Mouse (Mus musculus): ENCODE results near the gene Aire. TPM values are rescaled to one million over a fixed set of nuclear protein-coding genes. Genes with fewer than 3 reads are reported as not detected.

The Aire gene
- polyA plus RNA-seq (2012), result 0.47 and 0.55 TPM in 2 replicates

DNA sequence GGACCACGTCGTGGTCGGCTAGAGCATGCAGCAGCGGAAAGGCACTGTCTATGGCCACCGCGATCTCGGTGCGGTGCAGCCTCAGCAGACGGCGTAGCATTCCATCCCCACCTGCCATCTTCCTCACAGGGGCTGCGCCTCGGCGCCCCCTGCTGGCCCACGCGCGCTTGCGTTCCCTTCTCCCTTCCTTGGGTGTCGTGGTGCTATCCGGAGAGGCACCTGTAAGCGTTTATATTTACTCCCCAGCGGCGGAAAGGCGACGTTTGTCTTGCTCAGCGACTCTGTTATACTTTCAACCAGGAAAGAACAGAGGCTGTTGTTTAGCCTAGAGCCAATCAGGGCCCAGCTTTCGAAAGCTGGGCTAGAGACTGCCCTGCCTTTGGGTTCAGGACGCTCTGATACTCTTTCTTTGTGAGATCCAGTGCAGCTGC, at the start of gene Aire:
TSS of gene Aire (minus strand) at position 205 of the 431 bp plus-strand sequence.

DNA sequence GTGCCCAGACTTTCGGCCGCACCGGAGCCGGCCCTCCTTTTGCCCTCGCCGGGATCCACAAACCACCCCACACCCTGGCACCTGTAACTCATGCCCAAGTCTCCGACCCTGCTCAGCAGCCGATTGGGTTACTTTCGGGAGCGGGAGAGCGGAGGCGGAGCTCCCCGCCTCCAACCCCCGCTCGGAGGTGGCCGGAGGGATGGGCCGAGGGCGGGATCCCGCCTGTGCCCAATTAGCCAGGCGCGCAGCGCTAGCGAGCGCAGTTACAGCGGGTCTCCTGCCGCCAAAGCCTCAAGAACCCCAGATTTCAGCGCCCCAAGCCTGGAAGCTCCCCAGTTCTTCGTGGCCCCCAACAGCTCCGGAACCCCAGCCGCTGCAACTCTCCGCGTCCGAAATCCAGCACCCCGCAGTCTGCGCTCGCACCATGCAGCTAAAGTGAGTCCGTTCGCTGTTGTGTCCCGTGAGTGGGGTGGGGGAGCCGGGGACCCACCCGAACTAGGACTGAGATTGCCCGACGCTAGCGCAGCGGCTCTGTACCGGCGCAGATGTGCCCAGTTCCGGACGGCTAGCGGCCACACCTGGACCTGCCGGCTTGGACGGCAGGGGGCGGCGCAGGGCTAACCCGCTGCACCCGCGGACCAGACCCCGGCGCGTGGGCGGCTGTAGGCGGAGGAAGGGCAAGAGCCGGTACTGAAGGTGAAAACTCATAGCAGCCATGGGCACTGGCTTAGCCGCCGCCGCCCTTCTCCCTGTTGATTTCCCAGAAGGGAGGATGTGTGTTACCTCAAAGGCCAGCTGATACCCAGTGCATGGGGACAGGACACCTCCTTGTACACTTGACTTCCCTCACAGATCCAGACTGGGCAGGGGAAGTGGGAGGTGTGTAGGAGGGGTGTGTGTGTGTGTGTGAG, 25.9 kb upstream of the Aire start, which contains the start of gene Icosl:
TSS of gene Icosl (plus strand) at position 202 of the 911 bp plus-strand sequence.

DNA sequence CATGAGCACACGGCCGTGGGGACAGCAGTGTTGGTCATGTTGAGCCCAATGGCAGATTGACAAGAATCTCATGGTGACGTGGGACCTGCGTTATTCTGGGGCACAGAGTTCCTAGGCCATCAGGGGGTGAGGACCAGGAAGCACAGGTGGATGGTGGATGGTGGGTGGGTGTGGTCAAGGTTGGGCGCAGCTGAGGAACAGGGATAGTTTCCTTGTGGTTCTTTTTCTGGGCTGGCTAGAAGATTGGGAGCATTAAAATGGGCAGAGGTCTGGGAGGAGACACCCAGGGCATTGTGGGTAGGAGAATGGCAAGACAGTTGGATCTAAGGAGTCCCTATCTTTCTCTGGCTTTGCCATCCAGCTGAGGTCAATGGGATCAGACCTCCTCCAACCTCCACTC, 1.8 kb downstream of the Aire start, which contains the start of gene Dnmt3l:
TSS of gene Dnmt3l (plus strand) at position 301 of the 400 bp plus-strand sequence.

DNA sequence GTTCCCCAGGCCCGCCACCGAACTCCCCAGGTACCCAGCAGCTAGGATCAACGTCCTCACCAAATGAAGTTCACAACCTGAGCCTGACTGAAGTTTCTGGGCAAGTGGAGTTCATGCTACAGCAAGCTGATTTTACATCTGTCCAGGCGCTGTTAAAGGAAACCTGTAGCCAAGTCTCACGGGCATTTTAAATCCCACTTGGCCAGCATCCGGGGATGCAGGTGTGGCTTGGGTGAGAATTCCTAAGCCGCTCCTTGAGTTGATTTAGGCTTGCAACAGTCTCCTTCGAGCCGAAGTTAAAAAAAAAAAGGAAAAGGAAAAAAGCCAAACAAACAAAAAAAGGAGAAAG, 33.5 kb downstream of the Aire start, which contains the start of gene Pfkl:
TSS of gene Pfkl (minus strand) at position 139 of the 349 bp plus-strand sequence.

Other genes starting within 250 kb of the Aire start
- gene Gm9639, start 248.5 kb downstream of the Aire start, polyA plus RNA-seq (2012), result not detected in 2 replicates
- gene Gm19668, start 244.5 kb downstream of the Aire start, polyA plus RNA-seq (2012), result not detected in 2 replicates
- not detected in 2 replicates for gene Gm9507, start 231.8 kb downstream of the Aire start, polyA plus RNA-seq (2012)
- gene Gm2696, start 228.9 kb downstream of the Aire start, polyA plus RNA-seq (2012), result not detected in 2 replicates
- not detected in 2 replicates for gene Krtap10-4, start 216.5 kb downstream of the Aire start, polyA plus RNA-seq (2012)
- gene Krtap10-10, start 207.7 kb downstream of the Aire start, polyA plus RNA-seq (2012), result not detected in 2 replicates
- gene Gm36176, start 196.8 kb downstream of the Aire start, polyA plus RNA-seq (2012), result not detected in 2 replicates
- 0.12 TPM in 1 of 2 replicates, not detected in the other for gene Gm10318, start 190.8 kb downstream of the Aire start, polyA plus RNA-seq (2012)
- gene Gm3285, start 181.6 kb downstream of the Aire start, polyA plus RNA-seq (2012), result not detected in 2 replicates
- gene Lrrc3, start 141.1 kb downstream of the Aire start, polyA plus RNA-seq (2012), result 0.07 and 0.10 TPM in 2 replicates
- 1.8 and 3.2 TPM in 2 replicates for gene Trpm2, start 73.0 kb downstream of the Aire start, polyA plus RNA-seq (2012)
- 31.2 and 32.5 TPM in 2 replicates for gene 1810043G02Rik, start 65.1 kb downstream of the Aire start, polyA plus RNA-seq (2012)
- gene Pfkl, start 33.5 kb downstream of the Aire start, polyA plus RNA-seq (2012), result 92.4 and 96.4 TPM in 2 replicates
- 0.25 and 0.51 TPM in 2 replicates for gene Dnmt3l, start 1.7 kb downstream of the Aire start, polyA plus RNA-seq (2012)
- gene Icosl, start 25.7 kb upstream of the Aire start, polyA plus RNA-seq (2012), result 4.8 and 8.0 TPM in 2 replicates
- gene D10Jhu81e, start 126.2 kb upstream of the Aire start, polyA plus RNA-seq (2012), result 76.0 and 80.9 TPM in 2 replicates
- 10.7 and 11.2 TPM in 2 replicates for gene Pwp2, start 141.5 kb upstream of the Aire start, polyA plus RNA-seq (2012)
- 58.6 and 58.9 TPM in 2 replicates for gene Trappc10, start 201.0 kb upstream of the Aire start, polyA plus RNA-seq (2012)